Mouse (Mus musculus) bone marrow, adult 2 months (tissue): ENCODE data around the gene Robo1.

Experiments
- CTCF ChIP-seq: fragments of 200-500 bp; IDR thresholded peaks from 2 replicates; pipeline ENCODE4 v1.5.1; 2011; ENCODE audit warnings: low read length, control low read depth; ENCODE audit not compliant: control insufficient read depth, insufficient read depth
- POLR2A ChIP-seq: fragments of 200-500 bp; IDR thresholded peaks from 2 replicates; pipeline ENCODE4 v1.6.1; 2011; ENCODE audit warnings: low read depth, mild to moderate bottlenecking, control low read depth, low read length, borderline replicate concordance; ENCODE audit not compliant: control insufficient read depth

DNA sequence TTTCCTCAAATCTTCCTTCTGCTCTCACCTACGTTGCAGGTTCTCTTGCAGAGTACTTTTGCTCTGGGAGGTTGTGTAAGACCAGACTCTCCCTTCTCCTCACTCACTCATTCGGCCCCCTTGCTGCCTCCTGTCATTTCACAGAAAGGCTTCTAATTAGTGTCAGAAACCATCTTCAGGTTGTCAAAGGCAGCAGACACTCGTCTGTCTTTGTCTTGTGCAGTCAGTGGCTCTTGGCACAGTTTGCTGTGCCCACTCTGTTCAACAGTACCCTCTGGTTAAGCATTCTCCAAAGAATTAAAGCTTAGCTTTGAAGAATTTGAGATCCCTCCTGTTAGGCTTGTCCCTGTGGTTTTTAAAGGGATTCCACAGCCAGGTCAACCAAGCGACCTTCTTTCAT is 774.3 kb downstream of the Robo1 start:
- no peak for TF ChIP-seq CTCF
- no peak for TF ChIP-seq POLR2A
